Mouse (Mus musculus) midbrain, embryonic 16.5 days (tissue): Measurements from ENCODE around the gene Abcb9. TPM values are rescaled to one million over a fixed set of nuclear protein-coding genes. Genes with fewer than 3 reads are reported as not detected.

Source experiments
- ATAC-seq: fragments of 200-750 bp; cut with Nextera tagmentation; 2 replicates; pipeline ENCODE4 v1.8.0; 2017; ENCODE audit warnings: moderate TSS enrichment
- H3K27ac ChIP-seq: fragments of 300-500 bp; sonication (generic); 2 replicates; pipeline ENCODE4 v1.5.1; 2014; ENCODE audit warnings: mild to moderate bottlenecking, low read length, mixed read lengths
- H3K27me3 ChIP-seq: fragments of 300-500 bp; sonication (generic); 2 replicates; pipeline ENCODE4 v1.6.1; 2014; ENCODE audit warnings: low read depth, low read length, mixed read lengths; ENCODE audit not compliant: control insufficient read depth, insufficient read depth
- H3K36me3 ChIP-seq: fragments of 300-500 bp; sonication (generic); 2 replicates; pipeline ENCODE4 v1.6.1; 2014; ENCODE audit warnings: mild to moderate bottlenecking, low read length, moderate library complexity, mixed read lengths; ENCODE audit not compliant: control insufficient read depth, insufficient read depth
- H3K4me1 ChIP-seq: fragments of 300-500 bp; sonication (generic); 2 replicates; pipeline ENCODE4 v1.6.1; 2014; ENCODE audit warnings: mild to moderate bottlenecking, low read length, mixed read lengths; ENCODE audit not compliant: control insufficient read depth, insufficient read depth
- H3K4me2 ChIP-seq: fragments of 300-500 bp; sonication (generic); 2 replicates; pipeline ENCODE4 v1.6.1; 2014; ENCODE audit warnings: mild to moderate bottlenecking, low read length, mixed read lengths
- H3K4me3 ChIP-seq: fragments of 300-500 bp; sonication (generic); 2 replicates; pipeline ENCODE4 v1.5.1; 2014; ENCODE audit warnings: low read depth, mild to moderate bottlenecking, low read length, moderate library complexity, mixed read lengths
- H3K9ac ChIP-seq: fragments of 300-500 bp; sonication (generic); 2 replicates; pipeline ENCODE4 v1.6.1; 2014; ENCODE audit warnings: low read depth, low read length, mixed read lengths
- H3K9me3 ChIP-seq: fragments of 300-500 bp; sonication (generic); replicated peaks from 2 replicates; pipeline ENCODE4 v1.6.1; 2014; ENCODE audit warnings: mild to moderate bottlenecking, low read length, mixed read lengths; ENCODE audit not compliant: control insufficient read depth, poor library complexity, severe bottlenecking
- WGBS: fragments of 180-500 bp; shearing (Covaris S2); extraction: QIAGEN DNeasy Blood & Tissue Kit; methylation state at CpG from one replicate; pipeline ENCODE4 v1.1.7; 2014; 5-methylcytosine and 5-hydroxymethylcytosine counted together
- polyA plus RNA-seq: library from polyadenylated mRNA; unstranded; fragments of >200 nt; fragmentation: Nextera tagmentation; extraction: Ambion mirVana; gene quantifications from 2 replicates; pipeline ENCODE4 v1.2.1, GENCODE M21; 2015

Abcb9 gene
- polyA plus RNA-seq, 1 experiment from 2014 or later = 21.7 TPM

DNA sequence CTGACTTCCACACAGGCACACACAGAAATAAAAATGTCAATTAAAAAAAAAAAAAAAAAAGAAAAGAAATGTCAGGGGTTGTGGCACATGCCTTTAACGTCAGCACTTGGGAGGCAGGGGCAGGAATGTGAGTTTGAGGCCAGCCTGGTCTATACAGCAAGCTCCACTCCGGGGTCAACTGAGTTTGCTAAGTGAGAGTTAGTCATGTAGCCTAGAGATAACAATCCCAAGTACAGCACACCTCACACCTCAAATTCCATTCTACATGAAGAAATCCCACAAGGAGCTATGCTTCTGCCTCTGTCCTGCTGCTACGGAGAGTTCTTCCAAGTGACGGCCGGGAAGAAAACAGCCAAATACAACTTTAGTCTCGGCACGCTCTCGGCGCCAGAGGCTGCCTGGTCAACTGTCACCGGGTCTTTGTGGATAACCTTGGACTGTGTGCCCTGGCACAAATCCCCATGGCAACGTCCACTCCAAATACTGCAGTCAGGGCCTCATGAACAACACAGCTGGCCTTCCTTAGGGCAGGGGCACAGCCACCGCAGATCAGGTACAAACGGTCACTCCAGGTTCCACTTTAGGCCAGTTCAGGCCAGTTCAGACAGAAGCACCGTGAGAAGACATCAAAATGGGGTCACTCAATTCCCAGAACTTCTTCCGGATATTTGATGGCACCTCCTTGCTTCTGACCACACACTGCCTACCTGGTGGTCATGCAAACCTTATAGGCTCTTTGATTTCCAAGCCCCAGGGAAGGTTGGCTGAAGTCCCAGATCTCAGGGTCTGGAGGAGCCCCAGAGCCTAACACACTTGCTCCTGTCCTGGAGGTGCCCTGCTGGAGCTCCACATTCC, 69.8 kb downstream of the Abcb9 start:
- no peak overlapping the region for H3K4me2 ChIP-seq
- no peak overlapping the region for H3K9ac ChIP-seq
- no peaks in the 10 kb centered on the region for H3K36me3 ChIP-seq
- no peaks in the 10 kb centered on the region for H3K9me3 ChIP-seq
- H3K27me3 ChIP-seq = no peaks in the 10 kb centered on the region
- H3K4me1 ChIP-seq = peaks cover 46% of the 10 kb centered on the region
- ATAC-seq = no peak
- H3K27ac ChIP-seq = no peak overlapping the region; the same call in 1 of the 2 replicates
- H3K4me3 ChIP-seq = no peak overlapping the region
- 83% methylated on average over 15 of the region's 15 CpGs for WGBS

- Histone ChIP-seq H3K27ac (0 out of 2 replicates have a peak overlapping the region, but pooled peaks have one; percentile 12), H3K9me3 (no peaks in the 10 kb centered on the region), H3K4me2 (no peak overlapping the region), H3K9ac (no peak overlapping the region), H3K4me3 (no peak overlapping the region), H3K4me1 (peaks cover 43% of the 10 kb centered on the region), H3K27me3 (no peaks in the 10 kb centered on the region), H3K36me3 (no peaks in the 10 kb centered on the region)
- ATAC-seq = no peak
- WGBS = 31% methylated on average over 9 of the region's 9 CpGs
These were observed 70.5 kb downstream of the Abcb9 start for GRCm38 (mm10) chr5:124025146-124025545.

DNA sequence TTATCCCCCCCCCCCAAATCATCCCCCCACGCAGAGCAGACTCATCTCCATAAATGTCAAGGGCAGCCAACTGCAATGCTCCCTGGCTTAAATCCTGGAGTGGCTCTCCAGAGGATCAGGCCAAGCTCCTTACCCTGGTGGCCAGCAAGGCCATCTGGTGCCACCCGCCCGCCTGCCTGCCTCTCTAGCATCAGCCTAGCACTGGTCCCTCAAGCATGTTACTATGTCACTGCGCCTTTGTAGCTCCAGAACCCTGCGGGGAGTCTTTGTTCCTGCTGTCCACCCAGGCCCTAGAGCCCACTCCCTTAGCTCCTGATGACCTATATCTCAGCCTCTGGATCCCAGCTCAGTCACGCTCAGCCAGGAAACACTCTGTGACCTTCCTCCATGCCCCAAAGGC, 70.9 kb downstream of the Abcb9 start:
- no peak overlapping the region for H3K4me3 ChIP-seq
- 25% methylated on average over 6 of the region's 6 CpGs for WGBS
- peak; percentile 63; the same call in 1 of the 2 replicates for ATAC-seq

DNA sequence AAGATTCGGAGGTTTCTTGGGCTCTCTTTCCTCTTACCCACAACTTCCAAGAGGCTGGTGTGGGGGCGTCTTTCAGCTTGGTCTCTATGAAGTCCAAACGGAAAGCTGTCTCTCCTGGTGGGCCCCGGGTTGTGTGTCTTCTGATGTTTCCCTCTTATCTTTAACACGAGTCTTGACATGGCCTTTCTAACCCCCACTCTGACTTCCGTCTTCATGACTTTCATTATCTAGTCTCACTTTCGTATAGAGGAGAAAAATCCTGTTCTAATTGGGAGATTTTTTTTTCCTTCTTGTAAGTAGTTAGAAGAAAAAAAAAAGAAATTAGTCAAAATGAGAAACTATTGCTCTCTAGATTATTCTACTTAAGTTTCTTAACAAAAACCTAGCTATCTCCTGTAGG, 73.2 kb downstream of the Abcb9 start:
- 81% methylated on average over 7 of the region's 7 CpGs for WGBS
- H3K9ac ChIP-seq = no peak overlapping the region
- H3K4me1 ChIP-seq = peaks cover 32% of the 10 kb centered on the region
- H3K27ac ChIP-seq = no peak overlapping the region
- H3K27me3 ChIP-seq = no peaks in the 10 kb centered on the region
- no peak for ATAC-seq
- no peak overlapping the region for H3K4me3 ChIP-seq
- H3K36me3 ChIP-seq = no peaks in the 10 kb centered on the region
- H3K9me3 ChIP-seq = no peaks in the 10 kb centered on the region
- H3K4me2 ChIP-seq = no peak overlapping the region

More for the DNA sequence above, 70.9 kb downstream of the Abcb9 start:
- Histone ChIP-seq H3K27ac (0 out of 2 replicates have a peak overlapping the region, but pooled peaks have one; percentile 12), H3K27me3 (no peaks in the 10 kb centered on the region), H3K9ac (no peak overlapping the region), H3K4me2 (no peak overlapping the region), H3K36me3 (no peaks in the 10 kb centered on the region), H3K9me3 (no peaks in the 10 kb centered on the region), H3K4me1 (peaks cover 38% of the 10 kb centered on the region)

DNA sequence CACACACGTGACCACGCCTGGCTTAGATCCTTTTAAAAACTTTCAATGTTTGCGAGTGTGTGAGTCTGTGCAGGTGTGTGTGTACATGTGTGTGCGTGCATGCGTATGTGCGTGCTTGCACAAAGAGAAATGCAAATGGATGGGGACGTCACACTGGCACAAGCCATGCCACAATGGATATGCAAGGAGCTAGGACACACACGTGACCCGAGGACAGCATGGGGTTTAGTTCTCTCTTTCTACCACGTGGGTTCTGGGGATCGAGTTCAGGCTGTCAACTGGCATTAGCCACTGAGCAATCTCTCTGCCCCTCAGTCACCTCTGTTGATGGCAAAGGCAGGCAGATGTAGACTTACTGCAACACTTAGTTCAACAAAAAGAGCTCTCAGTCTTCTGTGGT, 73.9 kb downstream of the Abcb9 start:
- peaks cover 34% of the 10 kb centered on the region for H3K4me1 ChIP-seq

DNA sequence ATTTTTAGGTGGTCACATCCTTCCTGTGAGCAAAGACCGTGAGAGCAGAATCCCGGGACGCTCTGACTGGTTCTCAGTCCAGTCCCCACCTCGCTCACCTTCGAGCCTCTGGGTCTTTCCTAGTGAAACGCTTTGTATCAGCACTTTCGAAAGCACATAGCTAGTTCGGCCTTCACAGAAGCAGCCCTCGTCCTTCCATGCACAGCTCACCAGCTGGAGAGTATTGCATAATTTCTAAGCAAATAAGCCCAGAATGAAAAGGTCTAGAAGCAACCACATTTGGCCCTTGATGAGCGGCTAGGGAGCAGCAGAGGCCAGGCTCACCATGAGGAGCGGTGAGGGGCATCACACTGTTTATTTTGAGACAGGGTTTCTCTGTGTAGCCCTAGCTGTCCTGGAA, 74.5 kb downstream of the Abcb9 start:
- Histone ChIP-seq H3K4me2 (no peak overlapping the region), H3K27ac (no peak overlapping the region), H3K9ac (no peak overlapping the region), H3K27me3 (no peaks in the 10 kb centered on the region), H3K36me3 (no peaks in the 10 kb centered on the region), H3K4me1 (peaks cover 32% of the 10 kb centered on the region), H3K9me3 (no peaks in the 10 kb centered on the region), H3K4me3 (no peak overlapping the region)
- 92% methylated on average over 11 of the region's 11 CpGs for WGBS
- ATAC-seq = no peak

More for the DNA sequence above, 73.9 kb downstream of the Abcb9 start:
- H3K4me3 ChIP-seq = no peak overlapping the region
- H3K27me3 ChIP-seq = no peaks in the 10 kb centered on the region
- no peak overlapping the region for H3K9ac ChIP-seq
- 61% methylated on average over 11 of the region's 11 CpGs for WGBS
- ATAC-seq = no peak
- no peak overlapping the region for H3K27ac ChIP-seq
- no peaks in the 10 kb centered on the region for H3K9me3 ChIP-seq
- H3K36me3 ChIP-seq = no peaks in the 10 kb centered on the region
- H3K4me2 ChIP-seq = no peak overlapping the region

DNA sequence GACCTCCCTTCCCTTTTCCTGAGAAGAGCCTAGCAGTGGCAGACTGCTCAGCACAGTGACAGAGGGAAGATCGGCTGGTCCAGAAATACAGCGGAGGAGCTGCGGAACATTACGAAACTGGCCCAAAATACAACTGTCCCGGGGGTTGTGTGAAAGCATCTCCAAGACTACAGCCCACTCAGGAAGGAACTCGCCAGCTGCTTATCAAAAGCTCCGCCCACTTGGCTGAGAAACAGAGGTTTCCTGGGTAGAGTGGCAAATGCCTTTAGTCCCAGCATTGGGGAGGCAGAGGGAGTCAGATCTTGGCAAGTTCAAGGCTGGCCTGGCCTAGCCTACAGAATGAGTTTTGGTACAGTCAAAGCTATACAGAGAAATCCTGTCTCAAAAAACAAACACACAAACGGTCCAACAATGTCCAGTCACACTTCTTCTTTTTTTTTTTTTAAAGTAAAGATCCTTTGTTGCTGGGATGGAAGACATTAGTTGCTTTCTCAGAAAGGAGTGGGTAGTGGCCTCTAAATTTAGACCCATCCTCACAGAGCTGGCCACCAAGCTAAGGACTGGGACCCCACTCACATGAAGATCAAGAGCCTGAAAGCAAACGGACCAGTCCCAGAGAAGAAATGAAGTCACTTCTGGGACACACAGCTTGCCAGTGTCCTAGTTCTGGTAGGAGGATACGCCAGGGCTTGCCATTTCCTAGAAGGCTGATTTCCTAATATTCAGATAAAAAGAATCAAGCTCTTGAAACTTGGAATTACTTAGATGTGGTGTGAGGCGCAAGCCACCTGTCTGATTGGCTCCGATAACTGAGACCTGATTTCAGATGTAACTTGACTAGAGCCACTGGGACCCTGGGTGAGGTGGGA, 76.0 kb downstream of the Abcb9 start:
- WGBS = 65% methylated on average over 12 of the region's 12 CpGs
- peaks cover 20% of the 10 kb centered on the region for H3K4me1 ChIP-seq
- H3K27ac ChIP-seq = 0 out of 2 replicates have a peak overlapping the region, but pooled peaks have one; percentile 36
- H3K4me3 ChIP-seq = no peak overlapping the region
- peak; percentile 44; the same call in 1 of the 2 replicates for ATAC-seq
- no peaks in the 10 kb centered on the region for H3K27me3 ChIP-seq
- H3K9me3 ChIP-seq = no peaks in the 10 kb centered on the region
- no peaks in the 10 kb centered on the region for H3K36me3 ChIP-seq
- no peak overlapping the region for H3K9ac ChIP-seq
- H3K4me2 ChIP-seq = no peak overlapping the region

GRCm38 (mm10) chr5:124018651-124019050, 76.9 kb downstream of the Abcb9 start:
- Histone ChIP-seq H3K36me3 (no peaks in the 10 kb centered on the region), H3K4me3 (no peak overlapping the region), H3K9me3 (no peaks in the 10 kb centered on the region), H3K4me2 (no peak overlapping the region), H3K27ac (no peak overlapping the region; the same call in 1 of the 2 replicates), H3K27me3 (no peaks in the 10 kb centered on the region), H3K4me1 (peaks cover 22% of the 10 kb centered on the region), H3K9ac (no peak overlapping the region)
- 86% methylated on average over 9 of the region's 9 CpGs for WGBS
- no peak for ATAC-seq
